Mouse (Mus musculus) midbrain, embryonic 13.5 days (tissue): ENCODE results near the gene Dcaf15. TPM values are rescaled to one million over a fixed set of nuclear protein-coding genes. Genes with fewer than 3 reads are reported as not detected.

Source experiments
- ATAC-seq: fragments of 200-750 bp; cut with Nextera tagmentation; 2 replicates; pipeline ENCODE4 v1.8.0; 2017; ENCODE audit warnings: mild to moderate bottlenecking, moderate TSS enrichment, moderate library complexity
- H3K27ac ChIP-seq: fragments of 300-500 bp; sonication (generic); 2 replicates; pipeline ENCODE4 v1.5.1; 2015; ENCODE audit warnings: inconsistent platforms, mild to moderate bottlenecking, moderate library complexity
- H3K27me3 ChIP-seq: fragments of 300-500 bp; sonication (generic); 2 replicates; pipeline ENCODE4 v1.6.1; 2015; ENCODE audit warnings: mild to moderate bottlenecking, inconsistent platforms
- H3K36me3 ChIP-seq: fragments of 300-500 bp; sonication (generic); 2 replicates; pipeline ENCODE4 v1.6.1; 2015; ENCODE audit warnings: mild to moderate bottlenecking, inconsistent platforms
- H3K4me1 ChIP-seq: fragments of 300-500 bp; sonication (generic); replicated peaks from 2 replicates; pipeline ENCODE4 v1.6.1; 2015; ENCODE audit warnings: inconsistent platforms
- H3K4me2 ChIP-seq: fragments of 300-500 bp; sonication (generic); replicated peaks from 2 replicates; pipeline ENCODE4 v1.6.1; 2015; ENCODE audit warnings: moderate library complexity, mild to moderate bottlenecking, inconsistent platforms
- H3K4me3 ChIP-seq: fragments of 300-500 bp; sonication (generic); replicated peaks from 2 replicates; pipeline ENCODE4 v1.5.1; 2015; ENCODE audit warnings: mild to moderate bottlenecking, inconsistent platforms
- H3K9ac ChIP-seq: fragments of 300-500 bp; sonication (generic); replicated peaks from 2 replicates; pipeline ENCODE4 v1.6.1; 2015; ENCODE audit warnings: mild to moderate bottlenecking, inconsistent platforms
- H3K9me3 ChIP-seq: fragments of 300-500 bp; sonication (generic); 2 replicates; pipeline ENCODE4 v1.6.1; 2016; ENCODE audit warnings: mild to moderate bottlenecking, inconsistent platforms
- WGBS: fragments of 180-500 bp; shearing (Covaris S2); methylation state at CpG from one replicate; pipeline ENCODE4 v1.1.7; 2015; 5-methylcytosine and 5-hydroxymethylcytosine counted together
- polyA plus RNA-seq: library from polyadenylated mRNA; unstranded; fragments of >200 nt; fragmentation: Nextera tagmentation; extraction: Ambion mirVana; gene quantifications from 2 replicates; pipeline ENCODE4 v1.2.1, GENCODE M21; 2015

Gene Dcaf15
- polyA plus RNA-seq, 1 experiment from 2014 or later = 23.3 TPM

DNA sequence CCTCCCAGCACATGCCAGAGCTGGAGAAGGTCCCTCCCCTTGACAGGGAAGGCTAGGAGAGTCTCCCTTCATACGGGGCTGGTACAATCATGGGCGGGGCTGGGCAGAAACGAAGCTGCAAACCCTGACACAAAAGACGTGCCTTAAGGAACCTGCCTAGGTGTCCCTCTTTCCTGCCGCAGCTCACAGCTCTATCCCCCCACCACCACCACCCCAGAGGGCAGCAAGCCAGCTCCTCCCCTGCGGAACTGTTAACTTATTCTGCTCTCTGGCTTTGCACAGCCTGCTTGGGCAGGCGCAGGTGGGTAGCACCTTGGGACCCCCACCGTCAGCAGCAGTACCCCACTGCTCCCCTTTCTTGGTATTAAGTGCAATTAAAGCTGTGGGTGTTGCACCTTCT is 8.5 kb downstream of the Dcaf15 start:
- H3K27ac ChIP-seq = no peak overlapping the region
- no peak for ATAC-seq
- peaks cover 92% of the 10 kb centered on the region for H3K36me3 ChIP-seq
- no peak overlapping the region for H3K4me3 ChIP-seq
- no peaks in the 10 kb centered on the region for H3K9me3 ChIP-seq
- H3K4me2 ChIP-seq = no peak overlapping the region
- H3K4me1 ChIP-seq = no peaks in the 10 kb centered on the region
- no peak overlapping the region; the same call in 1 of the 2 replicates for H3K9ac ChIP-seq
- H3K27me3 ChIP-seq = no peaks in the 10 kb centered on the region
- WGBS = 72% methylated on average over 8 of the region's 8 CpGs

DNA sequence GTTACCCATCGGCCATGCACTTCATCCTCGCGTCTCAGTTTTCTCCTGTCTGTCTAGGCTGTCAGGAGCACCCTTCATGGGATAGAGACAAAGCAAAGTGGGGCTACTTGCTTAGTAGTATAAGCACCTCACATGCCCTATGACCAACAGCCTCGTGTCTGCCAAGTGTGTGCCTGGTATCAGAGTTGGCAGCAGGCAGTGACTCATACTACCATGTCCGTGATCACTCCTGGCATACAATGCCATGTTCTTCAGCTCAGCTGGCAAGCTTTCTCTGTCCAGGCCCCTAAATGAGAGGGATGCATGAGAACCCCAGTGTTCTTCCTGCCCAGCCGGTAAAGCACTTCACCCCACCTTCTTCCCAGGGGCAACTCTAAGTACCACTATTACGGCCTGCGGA is 14.0 kb downstream of the Dcaf15 start:
- Histone ChIP-seq H3K27ac (no peak overlapping the region), H3K4me2 (no peak overlapping the region), H3K36me3 (peaks cover 94% of the 10 kb centered on the region), H3K4me3 (no peak overlapping the region), H3K9me3 (no peaks in the 10 kb centered on the region), H3K27me3 (no peaks in the 10 kb centered on the region), H3K9ac (no peak overlapping the region), H3K4me1 (no peaks in the 10 kb centered on the region)
- no peak for ATAC-seq
- 96% methylated on average over 8 of the region's 8 CpGs for WGBS

DNA sequence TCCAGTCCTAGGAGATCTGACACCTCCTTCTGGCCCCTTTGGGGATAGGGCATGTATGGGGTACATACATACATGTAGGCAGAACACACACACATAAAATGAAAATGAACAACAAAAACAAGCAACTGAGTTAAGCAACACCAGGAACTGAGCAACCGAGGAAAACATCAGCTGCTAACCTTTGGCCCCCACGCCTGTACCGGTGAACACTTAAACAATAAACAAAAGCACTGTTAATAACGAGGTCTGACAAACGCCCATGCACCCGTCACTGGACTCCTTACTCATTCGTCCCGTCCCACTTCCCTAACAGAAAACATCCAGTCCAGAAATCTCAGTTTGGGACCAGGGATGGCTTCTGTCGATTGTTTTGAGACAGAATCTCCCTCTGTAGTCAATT is 15.3 kb downstream of the Dcaf15 start:
- no peak overlapping the region for H3K9ac ChIP-seq
- no peaks in the 10 kb centered on the region for H3K27me3 ChIP-seq
- peaks cover 6% of the 10 kb centered on the region for H3K4me1 ChIP-seq
- no peak overlapping the region for H3K4me3 ChIP-seq
- no peak for ATAC-seq
- no peaks in the 10 kb centered on the region for H3K9me3 ChIP-seq
- 84% methylated on average over 9 of the region's 9 CpGs for WGBS
- H3K4me2 ChIP-seq = no peak overlapping the region
- H3K27ac ChIP-seq = no peak overlapping the region
- H3K36me3 ChIP-seq = peaks cover 95% of the 10 kb centered on the region

DNA sequence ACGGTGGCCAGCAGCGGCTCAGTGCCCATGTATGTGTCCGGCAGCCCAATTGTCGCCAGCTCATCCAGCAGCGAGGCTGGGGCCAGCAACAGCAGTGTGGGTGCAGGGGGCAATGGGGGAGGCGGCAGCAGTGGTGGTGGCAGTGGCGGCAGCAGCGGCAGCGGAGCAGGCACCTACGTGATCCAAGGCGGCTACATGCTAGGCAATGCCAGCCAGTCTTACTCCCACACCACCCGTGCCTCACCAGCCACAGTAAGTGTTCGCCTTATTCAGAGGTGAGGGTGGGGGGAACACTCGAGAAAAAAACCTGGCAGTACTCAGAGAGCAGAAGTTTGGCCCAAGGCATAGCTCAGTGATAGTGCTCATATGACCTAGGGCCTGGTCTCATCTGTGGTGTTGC is 16.7 kb downstream of the Dcaf15 start:
- Histone ChIP-seq H3K36me3 (peaks cover 95% of the 10 kb centered on the region), H3K27ac (no peak overlapping the region), H3K9me3 (no peaks in the 10 kb centered on the region), H3K4me3 (no peak overlapping the region), H3K4me1 (peaks cover 14% of the 10 kb centered on the region), H3K9ac (no peak overlapping the region), H3K4me2 (no peak overlapping the region), H3K27me3 (no peaks in the 10 kb centered on the region)
- 94% methylated on average over 14 of the region's 14 CpGs for WGBS
- no peak for ATAC-seq

DNA sequence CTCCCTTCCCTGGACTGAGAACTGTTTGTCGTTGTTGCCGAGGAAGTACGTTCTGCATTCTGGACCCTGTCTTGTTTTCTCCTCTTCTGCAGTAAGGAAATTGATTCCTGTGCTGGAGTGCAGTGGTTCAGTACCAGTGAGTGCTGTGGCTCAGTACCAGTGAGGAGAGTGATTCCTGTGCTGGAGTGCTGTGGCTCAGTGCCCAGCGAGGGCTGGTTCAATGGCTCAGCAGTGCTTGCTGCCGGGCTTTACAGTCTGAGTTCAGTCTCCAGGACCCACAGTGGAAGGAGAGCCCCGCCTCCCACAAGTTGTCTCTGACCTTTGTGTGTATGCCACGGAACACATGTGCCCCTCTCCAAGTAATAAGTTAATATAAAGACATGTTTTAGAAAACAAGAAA is 17.4 kb downstream of the Dcaf15 start:
- Histone ChIP-seq H3K4me3 (no peak overlapping the region), H3K27me3 (no peaks in the 10 kb centered on the region), H3K36me3 (peaks cover 95% of the 10 kb centered on the region), H3K9me3 (no peaks in the 10 kb centered on the region), H3K4me2 (no peak overlapping the region), H3K27ac (no peak overlapping the region), H3K9ac (no peak overlapping the region), H3K4me1 (peaks cover 14% of the 10 kb centered on the region)
- ATAC-seq = no peak
- WGBS = 93% methylated on average over 7 of the region's 7 CpGs

DNA sequence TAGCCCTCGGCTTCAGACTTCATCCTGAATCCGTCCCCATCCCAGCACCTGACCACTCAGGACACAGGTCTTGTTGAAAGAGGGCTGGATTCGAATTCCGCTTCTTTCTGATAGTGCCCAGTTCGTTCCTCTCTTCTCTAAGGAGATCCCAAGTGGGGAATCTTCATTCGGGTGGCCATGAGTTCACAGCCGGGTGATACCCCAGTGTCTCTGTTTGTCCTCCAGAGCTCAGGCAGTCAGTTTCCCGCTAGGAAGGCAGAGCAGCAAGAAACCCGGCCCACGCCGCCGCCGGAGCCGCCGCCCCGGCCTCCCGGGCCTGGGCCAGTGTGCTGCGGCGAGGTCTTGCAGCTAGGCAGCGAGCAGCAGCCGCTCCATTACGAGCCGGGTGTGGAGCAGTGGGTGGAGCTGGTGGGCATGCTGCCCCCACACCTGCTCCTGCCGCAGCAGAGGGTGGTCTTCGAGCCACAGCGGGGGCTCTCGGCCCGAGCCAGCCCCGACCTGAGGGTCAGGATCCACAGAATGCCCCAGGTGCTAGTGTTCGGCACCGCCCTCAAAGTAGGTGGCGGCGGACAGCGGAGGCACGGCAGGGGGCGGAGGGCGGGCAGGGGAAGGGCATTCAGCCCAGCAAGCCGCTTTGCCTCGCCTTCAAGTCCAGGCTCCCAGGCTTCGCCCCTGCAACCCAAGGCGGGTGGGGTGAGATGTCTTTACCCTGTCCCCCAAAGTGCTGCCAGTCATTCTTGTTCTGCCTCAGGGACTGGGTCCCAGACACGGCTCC is 20.0 kb downstream of the Dcaf15 start:
- 0 out of 2 replicates have a peak, but pooled peaks have one; percentile 34 for ATAC-seq
- Histone ChIP-seq H3K9me3 (no peaks in the 10 kb centered on the region), H3K4me2 (no peak overlapping the region), H3K4me1 (peaks cover 14% of the 10 kb centered on the region), H3K4me3 (no peak overlapping the region), H3K36me3 (peaks cover 93% of the 10 kb centered on the region), H3K27me3 (no peaks in the 10 kb centered on the region), H3K9ac (peak overlapping the region; percentile 20; the same call in 1 of the 2 replicates), H3K27ac (no peak overlapping the region)
- 31% methylated on average over 42 of the region's 42 CpGs for WGBS

DNA sequence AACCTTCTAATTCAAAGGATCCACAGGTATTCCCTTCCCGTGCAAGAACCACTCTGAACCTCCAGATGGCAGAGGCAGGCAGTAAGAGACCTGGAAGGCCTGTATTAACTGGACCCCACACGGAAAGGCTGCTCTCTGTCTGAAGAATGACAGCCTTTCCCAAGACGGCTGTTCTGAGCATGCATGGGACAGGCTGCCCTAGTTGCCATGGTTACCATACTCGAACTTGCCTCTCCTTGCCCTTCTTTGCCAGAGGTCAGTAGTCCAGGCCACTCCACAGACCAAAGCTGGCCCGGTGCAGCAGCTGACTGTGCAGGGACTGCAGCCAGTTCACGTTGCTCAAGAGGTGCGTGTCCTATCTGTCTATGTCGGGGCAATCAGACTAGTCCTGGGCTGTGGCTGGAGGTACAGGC is 20.7 kb downstream of the Dcaf15 start:
- H3K4me3 ChIP-seq = no peak overlapping the region
- H3K36me3 ChIP-seq = peaks cover 92% of the 10 kb centered on the region
- H3K9ac ChIP-seq = no peak overlapping the region
- no peaks in the 10 kb centered on the region for H3K9me3 ChIP-seq
- no peaks in the 10 kb centered on the region for H3K27me3 ChIP-seq
- H3K4me2 ChIP-seq = no peak overlapping the region
- no peak overlapping the region for H3K27ac ChIP-seq
- 12% methylated on average over 8 of the region's 8 CpGs for WGBS
- peak; percentile 58; the same call in 1 of the 2 replicates for ATAC-seq
- peaks cover 14% of the 10 kb centered on the region for H3K4me1 ChIP-seq

DNA sequence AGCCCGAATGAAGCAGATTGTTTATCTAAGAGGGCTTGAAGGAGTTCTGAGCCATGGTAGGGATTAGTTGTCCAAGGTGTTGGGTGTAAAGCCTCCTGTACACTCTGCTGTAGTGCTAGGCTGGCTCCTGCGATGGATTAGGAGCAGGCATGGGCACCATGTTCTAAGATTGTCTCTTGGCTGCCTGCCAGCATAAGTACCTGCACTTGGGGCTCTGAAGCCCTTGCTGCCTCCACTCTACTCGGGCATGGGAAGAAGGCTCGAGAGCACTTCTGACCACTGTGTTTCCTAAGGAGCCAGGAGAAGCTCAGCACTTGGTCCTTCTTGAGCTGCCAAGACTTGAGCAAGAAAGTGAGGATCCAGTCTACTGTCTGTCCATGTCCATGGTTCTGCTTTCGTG is 25.4 kb downstream of the Dcaf15 start:
- ATAC-seq = no peak
- Histone ChIP-seq H3K9ac (no peak overlapping the region), H3K4me3 (no peak overlapping the region), H3K27me3 (no peaks in the 10 kb centered on the region), H3K9me3 (no peaks in the 10 kb centered on the region), H3K4me2 (no peak overlapping the region), H3K27ac (no peak overlapping the region), H3K4me1 (peaks cover 15% of the 10 kb centered on the region), H3K36me3 (peaks cover 86% of the 10 kb centered on the region)
- WGBS = 85% methylated on average over 5 of the region's 5 CpGs

DNA sequence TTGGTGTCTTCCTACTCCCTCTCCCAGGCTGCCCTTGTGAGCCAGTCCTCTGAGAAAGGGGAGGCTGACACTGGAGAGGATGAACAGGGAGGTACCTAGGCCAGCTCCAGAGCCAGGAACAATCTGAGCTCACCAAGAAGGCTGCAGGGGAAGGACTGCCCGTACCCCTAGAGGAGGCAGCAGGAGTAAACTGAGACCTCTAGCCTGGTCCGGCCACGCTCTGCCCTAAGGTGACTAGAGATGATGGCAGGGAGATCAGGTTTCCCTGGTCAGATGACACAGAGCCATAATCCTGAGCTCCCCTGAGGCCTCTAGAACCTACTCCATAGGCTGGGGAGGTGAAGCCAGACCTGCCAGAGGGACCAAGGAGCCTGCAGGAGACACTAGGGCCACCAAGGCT is 27.7 kb downstream of the Dcaf15 start:
- Histone ChIP-seq H3K4me2 (no peak overlapping the region), H3K27me3 (no peaks in the 10 kb centered on the region), H3K4me3 (no peak overlapping the region), H3K9me3 (no peaks in the 10 kb centered on the region), H3K36me3 (peaks cover 63% of the 10 kb centered on the region), H3K27ac (no peak overlapping the region), H3K4me1 (peaks cover 30% of the 10 kb centered on the region), H3K9ac (no peak overlapping the region)
- no peak for ATAC-seq
- 91% methylated on average over 3 of the region's 3 CpGs for WGBS

DNA sequence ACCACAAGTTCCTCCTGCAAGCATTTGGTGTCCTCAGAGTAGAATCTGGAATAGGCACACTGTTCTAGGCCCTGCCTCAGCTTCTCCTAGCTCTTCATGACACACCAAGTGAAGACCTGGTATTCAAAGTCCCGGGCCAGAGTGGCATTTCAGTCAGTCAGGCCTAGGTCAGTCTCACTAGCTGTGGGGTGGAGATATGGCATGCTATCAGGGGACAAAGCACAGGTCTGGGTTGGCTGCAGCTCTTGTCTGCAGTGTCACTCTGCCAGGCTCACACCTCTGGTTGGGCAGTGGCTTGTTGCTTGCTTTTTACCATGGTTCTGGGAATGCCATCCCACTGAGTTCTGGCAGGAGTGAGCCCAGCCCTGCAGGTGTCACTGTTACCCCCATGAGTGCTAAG is 28.2 kb downstream of the Dcaf15 start:
- H3K27ac ChIP-seq = no peak overlapping the region
- H3K9ac ChIP-seq = no peak overlapping the region
- no peak overlapping the region for H3K4me3 ChIP-seq
- peaks cover 32% of the 10 kb centered on the region for H3K4me1 ChIP-seq
- no peaks in the 10 kb centered on the region for H3K27me3 ChIP-seq
- H3K4me2 ChIP-seq = no peak overlapping the region
- ATAC-seq = no peak
- WGBS = 91% methylated on average over 1 of the region's 1 CpGs
- no peaks in the 10 kb centered on the region for H3K9me3 ChIP-seq
- H3K36me3 ChIP-seq = peaks cover 60% of the 10 kb centered on the region

DNA sequence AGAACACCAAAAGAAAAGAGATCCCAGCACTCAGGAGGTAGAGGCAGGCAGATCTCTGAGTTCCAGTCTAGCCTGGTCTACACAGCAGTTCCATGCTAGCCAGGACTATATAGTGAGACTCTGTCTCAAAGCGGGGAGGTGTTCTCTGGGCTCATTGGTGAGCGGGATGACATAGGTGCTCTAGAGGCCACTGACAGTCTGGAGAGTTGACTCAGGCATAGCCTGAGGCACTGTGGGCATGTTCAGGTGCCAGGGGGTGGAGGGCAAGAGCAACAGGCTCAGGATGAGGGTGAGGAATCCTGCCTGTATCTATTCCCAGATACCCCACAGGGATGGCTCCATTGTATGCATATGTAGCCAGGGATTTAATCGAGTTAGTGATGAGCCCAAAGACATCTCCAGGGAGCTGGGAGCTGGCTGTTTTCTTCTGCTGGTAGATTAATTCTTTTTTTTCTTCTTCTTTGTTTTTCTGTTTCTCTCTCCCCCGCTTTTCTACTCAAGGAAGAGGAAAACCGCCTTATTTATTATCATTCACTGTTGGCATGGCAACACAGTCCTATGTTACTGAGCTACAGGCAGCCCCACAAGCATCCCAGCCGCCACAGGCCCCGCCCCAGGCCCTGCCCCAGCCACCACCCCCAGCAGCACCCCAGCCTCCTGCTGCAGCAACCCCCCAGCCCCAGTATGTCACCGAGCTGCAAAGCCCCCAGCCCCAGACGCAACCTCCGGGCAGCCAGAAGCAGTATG is 31.2 kb downstream of the Dcaf15 start:
- H3K9ac ChIP-seq = peak overlapping the region; percentile 46
- H3K4me3 ChIP-seq = no peak overlapping the region
- peaks cover 36% of the 10 kb centered on the region for H3K36me3 ChIP-seq
- no peaks in the 10 kb centered on the region for H3K9me3 ChIP-seq
- H3K27ac ChIP-seq = peak overlapping the region; percentile 49
- no peak overlapping the region; the same call in 1 of the 2 replicates for H3K4me2 ChIP-seq
- H3K4me1 ChIP-seq = peaks cover 52% of the 10 kb centered on the region
- H3K27me3 ChIP-seq = no peaks in the 10 kb centered on the region
- WGBS = 39% methylated on average over 9 of the region's 10 CpGs
- ATAC-seq = peak; percentile 56

DNA sequence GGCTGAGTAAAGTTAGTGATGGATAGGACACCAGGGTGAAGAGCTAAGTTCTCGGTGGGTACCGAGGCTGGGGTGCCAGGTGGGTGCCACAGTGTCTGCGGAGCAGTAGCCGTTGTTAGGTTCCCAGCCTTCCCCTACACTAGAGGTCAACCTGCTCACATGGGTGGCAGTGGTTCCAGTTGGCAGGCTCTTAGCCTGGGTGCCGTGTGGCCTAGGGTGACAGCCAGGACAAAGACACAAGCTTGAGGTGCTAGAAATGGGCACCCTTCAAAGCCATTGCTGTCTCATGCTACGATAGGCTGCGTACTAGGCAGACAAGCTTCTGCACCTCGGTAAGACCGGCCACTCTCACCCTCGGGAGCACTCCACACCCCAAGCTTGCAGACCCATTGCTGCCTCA is 32.2 kb downstream of the Dcaf15 start:
- Histone ChIP-seq H3K27me3 (no peaks in the 10 kb centered on the region), H3K36me3 (peaks cover 30% of the 10 kb centered on the region), H3K4me1 (peaks cover 63% of the 10 kb centered on the region), H3K9ac (0 out of 2 replicates have a peak overlapping the region, but pooled peaks have one; percentile 46), H3K27ac (peak overlapping the region; percentile 49; the same call in 1 of the 2 replicates), H3K4me3 (no peak overlapping the region), H3K9me3 (no peaks in the 10 kb centered on the region), H3K4me2 (no peak overlapping the region)
- 86% methylated on average over 10 of the region's 10 CpGs for WGBS
- no peak for ATAC-seq
